Mouse (Mus musculus) small intestine, adult 2 months (tissue): Measurements from ENCODE around the gene Ccnl2. TPM values are rescaled to one million over a fixed set of nuclear protein-coding genes. Genes with fewer than 3 reads are reported as not detected.
A peak's percentile ranks its signal among the peaks of the same experiment; 100 is the strongest.

ENCODE experiments used
- H3K27ac ChIP-seq: fragments of 200-500 bp; 2 replicates; pipeline ENCODE4 v1.5.1; 2012; ENCODE audit warnings: low read depth, low read length, control low read depth, inconsistent platforms; ENCODE audit not compliant: insufficient read depth
- H3K27me3 ChIP-seq: fragments of 200-500 bp; 2 replicates; pipeline ENCODE4 v1.6.1; 2012; ENCODE audit warnings: mild to moderate bottlenecking, moderate library complexity, low read length, inconsistent platforms; ENCODE audit not compliant: control insufficient read depth, insufficient read depth
- H3K36me3 ChIP-seq: fragments of 200-500 bp; 2 replicates; pipeline ENCODE4 v1.6.1; 2012; ENCODE audit warnings: mild to moderate bottlenecking, low read length, control low read depth, inconsistent platforms; ENCODE audit not compliant: control insufficient read depth, insufficient read depth
- H3K4me1 ChIP-seq: fragments of 200-500 bp; 2 replicates; pipeline ENCODE4 v1.6.1; 2012; ENCODE audit warnings: low read length, inconsistent platforms, mixed read lengths; ENCODE audit not compliant: control insufficient read depth, insufficient read depth, insufficient read length
- H3K4me3 ChIP-seq: fragments of 200-500 bp; 2 replicates; pipeline ENCODE4 v1.5.1; 2012; ENCODE audit warnings: low read depth, mild to moderate bottlenecking, control low read depth, inconsistent platforms, low read length, moderate library complexity
- CTCF ChIP-seq: fragments of 200-500 bp; IDR thresholded peaks from 2 replicates; pipeline ENCODE4 v1.5.1; 2012; ENCODE audit warnings: low read depth, mild to moderate bottlenecking, control low read depth, inconsistent platforms, low read length, moderate library complexity, mixed read lengths; ENCODE audit not compliant: insufficient replicate concordance, insufficient read length; ENCODE audit errors: extremely low read depth
- POLR2A ChIP-seq: fragments of 200-500 bp; IDR thresholded peaks from 2 replicates; pipeline ENCODE4 v1.6.1; 2012; ENCODE audit warnings: low read depth, mild to moderate bottlenecking, control low read depth, inconsistent platforms, low read length, moderate library complexity
- WGBS: fragments of 180-500 bp; shearing (Covaris S2); methylation state at CpG from one replicate; pipeline ENCODE4 v1.1.7; 2018; 5-methylcytosine and 5-hydroxymethylcytosine counted together
- polyA plus RNA-seq: library from polyadenylated mRNA; depleted of rRNA; stranded (reverse); fragments of >200 nt; gene quantifications from 2 replicates; pipeline ENCODE4 v1.2.3, GENCODE M21; 2012; rRNA removed

Ccnl2 gene
- polyA plus RNA-seq: 20.5 and 31.3 TPM in 2 replicates

- TF ChIP-seq POLR2A (peak; percentile 71), CTCF (no peak)
- WGBS: under 1% methylated on average over 59 of the region's 60 CpGs
- H3K36me3 ChIP-seq: peaks cover 52% of the 10 kb centered on the region
- H3K4me3 ChIP-seq: peak within 1 kb of the TSS; percentile 95
- no peaks in the 10 kb centered on the region for H3K27me3 ChIP-seq
- H3K4me1 ChIP-seq: peaks cover 3% of the 10 kb centered on the region; the same call in 1 of the 2 replicates
- H3K27ac ChIP-seq: peak within 1 kb of the TSS; percentile 96
Measured at GRCm38 (mm10) chr4:155811929-155812664, at the start of gene Ccnl2. Gene Ccnl2, plus strand, starts transcription at chr4:155812489.

GRCm38 (mm10) chr4:155769496-155769879 lies 42.8 kb upstream of the Ccnl2 start:
- 0 out of 2 replicates have a peak, but pooled peaks cover 5% of the 10 kb centered on the region for H3K36me3 ChIP-seq
- no peak overlapping the region for H3K27ac ChIP-seq
- 62% methylated on average over 5 of the region's 5 CpGs for WGBS
- H3K4me1 ChIP-seq: peaks cover 26% of the 10 kb centered on the region
- H3K4me3 ChIP-seq: peak overlapping the region; percentile 66; the same call in 1 of the 2 replicates
- no peak for TF ChIP-seq CTCF
- no peak; the same call in 1 of the 2 replicates for TF ChIP-seq POLR2A
- no peaks in the 10 kb centered on the region for H3K27me3 ChIP-seq

GRCm38 (mm10) chr4:155769880-155770512 lies 42.3 kb upstream of the Ccnl2 start:
- H3K4me3 ChIP-seq: peak overlapping the region; percentile 66
- peak overlapping the region; percentile 66 for H3K27ac ChIP-seq
- H3K36me3 ChIP-seq: 0 out of 2 replicates have a peak, but pooled peaks cover 5% of the 10 kb centered on the region
- no peaks in the 10 kb centered on the region for H3K27me3 ChIP-seq
- under 1% methylated on average over 39 of the region's 39 CpGs for WGBS
- H3K4me1 ChIP-seq: peaks cover 27% of the 10 kb centered on the region
- TF ChIP-seq CTCF: peak; percentile 85
- TF ChIP-seq POLR2A: peak; percentile 19; the same call in 1 of the 2 replicates

DNA sequence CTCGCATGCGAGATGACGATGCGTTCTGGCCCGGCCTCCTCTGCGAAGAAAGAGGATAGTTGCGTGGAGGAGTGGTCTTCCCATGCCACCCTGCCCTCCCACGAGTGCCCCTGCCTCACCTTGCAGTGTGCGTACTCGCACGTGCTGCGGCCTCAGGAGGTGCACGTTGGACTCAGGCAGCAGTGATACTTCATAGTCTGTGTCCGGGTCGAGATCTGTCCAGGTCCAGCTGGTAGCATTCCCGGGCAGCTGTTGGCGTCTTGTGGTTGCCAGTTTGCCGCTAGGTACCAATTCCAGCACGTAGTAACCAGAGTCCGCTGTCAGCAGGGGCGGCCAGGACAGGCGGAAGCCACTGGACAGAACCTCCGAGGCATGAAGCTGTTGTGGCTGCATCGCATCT lies 41.7 kb upstream of the Ccnl2 start:
- Histone ChIP-seq H3K4me1 (peaks cover 31% of the 10 kb centered on the region), H3K27me3 (no peaks in the 10 kb centered on the region), H3K36me3 (0 out of 2 replicates have a peak, but pooled peaks cover 5% of the 10 kb centered on the region), H3K4me3 (peak overlapping the region; percentile 66), H3K27ac (peak overlapping the region; percentile 66; the same call in 1 of the 2 replicates)
- 57% methylated on average over 24 of the region's 24 CpGs for WGBS
- TF ChIP-seq POLR2A: no peak
- no peak for TF ChIP-seq CTCF

DNA sequence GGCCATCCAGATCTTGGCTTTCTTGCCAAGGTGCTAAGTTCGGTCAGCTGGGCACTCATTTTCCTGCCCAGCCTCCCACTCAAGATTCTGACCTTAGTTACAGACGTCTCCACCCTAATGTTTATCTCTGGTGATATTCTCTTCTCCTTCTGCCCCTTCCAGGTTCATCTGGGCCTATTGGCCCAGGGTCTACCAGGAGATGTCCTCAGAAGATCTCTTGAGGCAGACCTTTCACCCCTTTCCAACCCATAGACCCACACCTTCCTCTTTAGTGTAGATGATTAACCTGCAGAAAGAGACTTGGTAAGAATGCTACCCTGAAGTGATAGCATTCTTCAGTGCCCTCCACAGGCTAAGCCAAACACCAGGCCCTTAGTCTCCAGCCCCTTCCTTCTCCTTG lies 40.6 kb upstream of the Ccnl2 start:
- Histone ChIP-seq H3K4me3 (peak overlapping the region; percentile 38), H3K36me3 (0 out of 2 replicates have a peak, but pooled peaks cover 5% of the 10 kb centered on the region), H3K4me1 (peaks cover 35% of the 10 kb centered on the region), H3K27ac (peak overlapping the region; percentile 91), H3K27me3 (no peaks in the 10 kb centered on the region)
- TF ChIP-seq CTCF (no peak), POLR2A (no peak)
- 33% methylated on average over 2 of the region's 2 CpGs for WGBS

- Histone ChIP-seq H3K27ac (peak overlapping the region; percentile 91), H3K4me1 (peaks cover 45% of the 10 kb centered on the region), H3K4me3 (peak overlapping the region; percentile 38), H3K27me3 (no peaks in the 10 kb centered on the region), H3K36me3 (0 out of 2 replicates have a peak, but pooled peaks cover 5% of the 10 kb centered on the region)
- 85% methylated on average over 13 of the region's 13 CpGs for WGBS
- 0 out of 2 replicates have a peak, but pooled peaks have one; percentile 10 for TF ChIP-seq POLR2A
- no peak for TF ChIP-seq CTCF
Measured at GRCm38 (mm10) chr4:155772786-155773185, 39.5 kb upstream of the Ccnl2 start.
